Mouse (Mus musculus): Measurements from ENCODE around the gene Cdkn2d. TPM values are rescaled to one million over a fixed set of nuclear protein-coding genes. Genes with fewer than 3 reads are reported as not detected.
A peak's percentile ranks its signal among the peaks of the same experiment; 100 is the strongest.

Cdkn2d gene
- polyA plus RNA-seq, 1 experiment from 2014 or later = 34.9 TPM

- Histone ChIP-seq H3K27me3 (replicated peaks; ENCODE audit: insufficient read depth, low read length) (no peaks in the 10 kb centered on the region), H3K4me1 (ENCODE audit: insufficient read depth, low read depth, low read length) (peaks cover 19% of the 10 kb centered on the region), H3K4me2 (replicated peaks; ENCODE audit: low read depth, low read length) (peak overlapping the region; percentile 78), H3K36me3 (ENCODE audit: insufficient read depth, low read length) (no peaks in the 10 kb centered on the region; the same call in 1 of the 2 replicates), H3K9me3 (ENCODE audit: low read length) (no peaks in the 10 kb centered on the region), H3K4me3 (ENCODE audit: low read depth, low read length) (no peak overlapping the region), H3K9ac (replicated peaks; ENCODE audit: low read depth) (no peak overlapping the region), H3K27ac (ENCODE audit: low read length) (no peak overlapping the region; the same call in 1 of the 2 replicates)
- TF ChIP-seq CTCF (IDR thresholded peaks at IDR 0.05) = no peak
- TF ChIP-seq EP300 (IDR thresholded peaks at IDR 0.05) = no peak
- DNase-seq (ENCODE audit: low spot score) = no peak
- WGBS = 46% methylated on average over 3 of the region's 3 CpGs
- ATAC-seq = no peak
Observed at GRCm38 (mm10) chr9:21286753-21287152, 4.5 kb downstream of the Cdkn2d start.

GRCm38 (mm10) chr9:21283994-21284393 is 7.2 kb downstream of the Cdkn2d start:
- H3K9ac ChIP-seq (replicated peaks; ENCODE audit: low read depth) = no peak overlapping the region
- 74% methylated on average over 3 of the region's 3 CpGs for WGBS

GRCm38 (mm10) chr9:21283591-21283990 is 7.6 kb downstream of the Cdkn2d start:
- no peaks in the 10 kb centered on the region for H3K27me3 ChIP-seq (replicated peaks; ENCODE audit: insufficient read depth, low read length)
- DNase-seq (ENCODE audit: low spot score) (no peak), ATAC-seq (no peak)
- no peak overlapping the region for H3K4me3 ChIP-seq (ENCODE audit: low read depth, low read length)
- TF ChIP-seq EP300 (IDR thresholded peaks at IDR 0.05) (no peak), CTCF (IDR thresholded peaks at IDR 0.05) (peak; percentile 40)
- H3K4me1 ChIP-seq (ENCODE audit: insufficient read depth, low read depth, low read length) = peaks cover 14% of the 10 kb centered on the region
- peaks cover 3% of the 10 kb centered on the region; the same call in 1 of the 2 replicates for H3K36me3 ChIP-seq (ENCODE audit: insufficient read depth, low read length)
- 90% methylated on average over 5 of the region's 5 CpGs for WGBS
- H3K27ac ChIP-seq (ENCODE audit: low read length) = no peak overlapping the region
- no peak overlapping the region for H3K9ac ChIP-seq (replicated peaks; ENCODE audit: low read depth)
- no peaks in the 10 kb centered on the region for H3K9me3 ChIP-seq (ENCODE audit: low read length)
- H3K4me2 ChIP-seq (replicated peaks; ENCODE audit: low read depth, low read length) = no peak overlapping the region

More at GRCm38 (mm10) chr9:21283994-21284393, 7.2 kb downstream of the Cdkn2d start:
- TF ChIP-seq EP300 (IDR thresholded peaks at IDR 0.05) = no peak
- TF ChIP-seq CTCF (IDR thresholded peaks at IDR 0.05) = no peak
- Histone ChIP-seq H3K4me2 (replicated peaks; ENCODE audit: low read depth, low read length) (no peak overlapping the region), H3K27ac (ENCODE audit: low read length) (0 out of 2 replicates have a peak overlapping the region, but pooled peaks have one; percentile 26), H3K4me1 (ENCODE audit: insufficient read depth, low read depth, low read length) (peaks cover 18% of the 10 kb centered on the region), H3K36me3 (ENCODE audit: insufficient read depth, low read length) (peaks cover under 1% of the 10 kb centered on the region; the same call in 1 of the 2 replicates), H3K9me3 (ENCODE audit: low read length) (no peaks in the 10 kb centered on the region), H3K27me3 (replicated peaks; ENCODE audit: insufficient read depth, low read length) (no peaks in the 10 kb centered on the region), H3K4me3 (ENCODE audit: low read depth, low read length) (no peak overlapping the region)
- DNase-seq (ENCODE audit: low spot score) (peak; percentile 63), ATAC-seq (peak; percentile 7; the same call in 1 of the 2 replicates)

GRCm38 (mm10) chr9:21277776-21278175 is 13.4 kb downstream of the Cdkn2d start:
- ATAC-seq = no peak
- no peaks in the 10 kb centered on the region for H3K27me3 ChIP-seq (replicated peaks; ENCODE audit: insufficient read depth, low read length)
- TF ChIP-seq CTCF (IDR thresholded peaks at IDR 0.05) (no peak), EP300 (IDR thresholded peaks at IDR 0.05) (no peak)
- peaks cover 30% of the 10 kb centered on the region for H3K36me3 ChIP-seq (ENCODE audit: insufficient read depth, low read length)
- H3K9ac ChIP-seq (replicated peaks; ENCODE audit: low read depth) = no peak overlapping the region
- no peak for DNase-seq (ENCODE audit: low spot score)
- no peak overlapping the region for H3K4me3 ChIP-seq (ENCODE audit: low read depth, low read length)
- H3K4me2 ChIP-seq (replicated peaks; ENCODE audit: low read depth, low read length) = no peak overlapping the region
- 75% methylated on average over 5 of the region's 5 CpGs for WGBS
- H3K27ac ChIP-seq (ENCODE audit: low read length) = no peak overlapping the region
- H3K9me3 ChIP-seq (ENCODE audit: low read length) = no peaks in the 10 kb centered on the region
- H3K4me1 ChIP-seq (ENCODE audit: insufficient read depth, low read depth, low read length) = no peaks in the 10 kb centered on the region

GRCm38 (mm10) chr9:21276307-21276706 is 14.9 kb downstream of the Cdkn2d start:
- Histone ChIP-seq H3K9ac (replicated peaks; ENCODE audit: low read depth) (no peak overlapping the region), H3K4me2 (replicated peaks; ENCODE audit: low read depth, low read length) (no peak overlapping the region), H3K27ac (ENCODE audit: low read length) (no peak overlapping the region), H3K27me3 (replicated peaks; ENCODE audit: insufficient read depth, low read length) (no peaks in the 10 kb centered on the region), H3K9me3 (ENCODE audit: low read length) (no peaks in the 10 kb centered on the region), H3K4me1 (ENCODE audit: insufficient read depth, low read depth, low read length) (no peaks in the 10 kb centered on the region), H3K4me3 (ENCODE audit: low read depth, low read length) (no peak overlapping the region), H3K36me3 (ENCODE audit: insufficient read depth, low read length) (peaks cover 36% of the 10 kb centered on the region)
- no peak for TF ChIP-seq CTCF (IDR thresholded peaks at IDR 0.05)
- TF ChIP-seq EP300 (IDR thresholded peaks at IDR 0.05) = no peak
- DNase-seq (ENCODE audit: low spot score) (no peak), ATAC-seq (no peak)
- 81% methylated on average over 8 of the region's 8 CpGs for WGBS

GRCm38 (mm10) chr9:21275727-21276126 is 15.5 kb downstream of the Cdkn2d start:
- no peak overlapping the region for H3K27ac ChIP-seq (ENCODE audit: low read length)
- H3K27me3 ChIP-seq (replicated peaks; ENCODE audit: insufficient read depth, low read length) = no peaks in the 10 kb centered on the region
- no peaks in the 10 kb centered on the region for H3K4me1 ChIP-seq (ENCODE audit: insufficient read depth, low read depth, low read length)
- no peak overlapping the region for H3K4me3 ChIP-seq (ENCODE audit: low read depth, low read length)
- no peak overlapping the region for H3K9ac ChIP-seq (replicated peaks; ENCODE audit: low read depth)
- no peak for DNase-seq (ENCODE audit: low spot score)
- no peak for ATAC-seq
- no peaks in the 10 kb centered on the region for H3K9me3 ChIP-seq (ENCODE audit: low read length)
- H3K36me3 ChIP-seq (ENCODE audit: insufficient read depth, low read length) = peaks cover 41% of the 10 kb centered on the region
- TF ChIP-seq EP300 (IDR thresholded peaks at IDR 0.05) = no peak
- TF ChIP-seq CTCF (IDR thresholded peaks at IDR 0.05) = no peak
- H3K4me2 ChIP-seq (replicated peaks; ENCODE audit: low read depth, low read length) = no peak overlapping the region
- WGBS = 84% methylated on average over 12 of the region's 12 CpGs

All from lung, postnatal 0 days (tissue).